Mouse (Mus musculus) neural tube, embryonic 12.5 days (tissue): ENCODE results near the gene Amph. TPM values are rescaled to one million over a fixed set of nuclear protein-coding genes. Genes with fewer than 3 reads are reported as not detected.
"Not testable (repeated sequence)": the region's sequence is repeated elsewhere in the genome, so short reads cannot be mapped to it uniquely, and the experiment has no call there.

Source experiments
- ATAC-seq: fragments of 200-750 bp; cut with Nextera tagmentation; 2 replicates; pipeline ENCODE4 v1.8.0; 2017; ENCODE audit warnings: low read depth, mild to moderate bottlenecking, moderate TSS enrichment, moderate library complexity; ENCODE audit not compliant: low FRiP score
- H3K27ac ChIP-seq: fragments of 300-500 bp; sonication (generic); 2 replicates; pipeline ENCODE4 v1.5.1; 2016
- H3K27me3 ChIP-seq: fragments of 300-500 bp; sonication (generic); replicated peaks from 2 replicates; pipeline ENCODE4 v1.6.1; 2016; ENCODE audit warnings: mild to moderate bottlenecking
- H3K36me3 ChIP-seq: fragments of 300-500 bp; sonication (generic); 2 replicates; pipeline ENCODE4 v1.6.1; 2016; ENCODE audit warnings: mild to moderate bottlenecking
- H3K4me1 ChIP-seq: fragments of 300-500 bp; sonication (generic); 2 replicates; pipeline ENCODE4 v1.6.1; 2016
- H3K4me2 ChIP-seq: fragments of 300-500 bp; sonication (generic); replicated peaks from 2 replicates; pipeline ENCODE4 v1.6.1; 2016; ENCODE audit warnings: mild to moderate bottlenecking
- H3K4me3 ChIP-seq: fragments of 300-500 bp; sonication (generic); 2 replicates; pipeline ENCODE4 v1.5.1; 2016
- H3K9ac ChIP-seq: fragments of 300-500 bp; sonication (generic); 2 replicates; pipeline ENCODE4 v1.6.1; 2016; ENCODE audit warnings: mild to moderate bottlenecking
- H3K9me3 ChIP-seq: fragments of 300-500 bp; sonication (generic); 2 replicates; pipeline ENCODE4 v1.6.1; 2016; ENCODE audit warnings: mild to moderate bottlenecking
- WGBS: fragments of 180-500 bp; shearing (Covaris S2); methylation state at CpG from one replicate; pipeline ENCODE4 v1.1.7; 2016; 5-methylcytosine and 5-hydroxymethylcytosine counted together
- polyA plus RNA-seq: library from polyadenylated mRNA; unstranded; fragments of >200 nt; fragmentation: Nextera tagmentation; extraction: Ambion mirVana; gene quantifications from 2 replicates; pipeline ENCODE4 v1.2.1, GENCODE M21; 2016

Gene Amph
- polyA plus RNA-seq, 1 experiment from 2014 or later: 20.5 TPM

DNA sequence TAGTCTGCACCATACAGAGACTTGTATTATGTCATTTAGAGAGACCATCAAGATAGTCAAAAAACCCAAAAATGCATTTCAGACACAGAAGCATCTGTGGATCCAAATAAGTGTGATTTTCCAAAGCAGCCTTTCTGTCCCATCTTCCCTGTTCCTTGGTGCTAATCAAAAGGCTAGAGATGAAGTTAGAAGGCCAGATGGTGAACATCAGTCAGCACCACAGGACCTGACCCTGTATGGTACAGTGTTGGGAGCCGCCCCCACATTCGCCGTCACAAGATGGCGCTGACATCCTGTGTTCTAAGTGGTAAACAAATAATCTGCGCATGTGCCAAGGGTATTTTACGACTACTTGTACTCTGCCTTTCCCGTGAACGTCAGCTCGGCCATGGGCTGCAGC lies 166.8 kb downstream of the Amph start:
- not testable (repeated sequence) for H3K9me3 ChIP-seq, H3K36me3 ChIP-seq, H3K27ac ChIP-seq, H3K4me2 ChIP-seq, ATAC-seq, H3K9ac ChIP-seq, H3K27me3 ChIP-seq, H3K4me3 ChIP-seq, H3K4me1 ChIP-seq
- WGBS: 87% methylated on average over 9 of the region's 9 CpGs

DNA sequence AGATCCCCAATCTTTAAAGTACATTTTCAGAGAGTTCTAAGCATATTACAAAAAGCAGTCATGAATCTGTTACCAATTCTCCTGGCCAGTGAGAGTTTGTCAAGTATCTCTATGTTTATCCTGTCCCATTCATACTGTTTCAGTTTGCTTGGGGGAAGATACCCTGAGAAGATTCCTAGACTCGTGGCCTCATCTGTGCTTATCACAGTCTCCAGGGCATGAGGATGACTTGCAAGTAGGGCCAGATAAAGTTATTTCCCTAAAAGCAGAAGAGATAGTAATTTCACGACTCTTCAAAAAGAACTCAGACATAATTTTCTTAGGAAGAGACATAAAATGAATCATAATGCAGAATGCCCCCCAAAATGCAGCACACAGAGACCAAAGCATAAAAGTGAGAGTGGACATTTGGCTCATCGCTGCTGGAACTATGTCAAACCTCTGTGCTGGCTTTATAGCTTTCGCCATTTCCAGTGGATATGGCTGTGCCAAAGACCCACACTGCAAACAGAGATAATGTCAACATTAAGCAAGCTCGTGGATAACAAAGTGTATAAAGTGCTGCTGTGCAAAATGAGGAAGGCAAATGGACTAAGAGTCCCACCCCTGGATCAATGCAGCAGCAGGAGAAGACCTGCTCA lies 179.0 kb downstream of the Amph start:
- no peak for ATAC-seq
- WGBS: 82% methylated on average over 5 of the region's 5 CpGs
- H3K9ac ChIP-seq: no peak overlapping the region

DNA sequence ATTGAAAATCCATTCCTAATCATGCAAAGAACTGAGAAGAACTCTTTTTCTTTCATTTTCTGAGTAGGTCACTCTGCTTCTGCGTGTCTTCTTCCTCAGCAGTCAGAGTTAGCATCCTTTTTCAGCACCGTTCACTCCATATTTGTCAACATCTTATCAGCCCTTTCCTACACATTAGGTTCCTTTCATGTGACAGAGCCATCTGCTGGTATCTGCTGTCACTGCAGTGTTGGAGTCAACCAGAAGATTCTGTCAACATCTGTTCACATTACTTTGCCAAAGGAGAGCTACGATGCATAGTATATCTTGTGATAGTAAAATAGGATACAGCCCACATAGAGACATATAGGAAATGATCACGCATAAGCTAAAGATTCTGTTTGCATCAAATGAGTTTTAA lies 185.8 kb downstream of the Amph start:
- Histone ChIP-seq H3K9me3 (no peaks in the 10 kb centered on the region), H3K4me2 (no peak overlapping the region), H3K4me1 (no peaks in the 10 kb centered on the region), H3K27me3 (no peaks in the 10 kb centered on the region), H3K36me3 (no peaks in the 10 kb centered on the region), H3K9ac (no peak overlapping the region), H3K27ac (no peak overlapping the region), H3K4me3 (no peak overlapping the region)
- WGBS: 54% methylated on average over 4 of the region's 4 CpGs
- no peak for ATAC-seq

More for the DNA sequence above, 179.0 kb downstream of the Amph start:
- no peaks in the 10 kb centered on the region for H3K36me3 ChIP-seq
- no peak overlapping the region for H3K27ac ChIP-seq
- H3K4me1 ChIP-seq: no peaks in the 10 kb centered on the region
- no peaks in the 10 kb centered on the region for H3K27me3 ChIP-seq
- H3K4me2 ChIP-seq: no peak overlapping the region
- H3K9me3 ChIP-seq: no peaks in the 10 kb centered on the region
- H3K4me3 ChIP-seq: no peak overlapping the region

DNA sequence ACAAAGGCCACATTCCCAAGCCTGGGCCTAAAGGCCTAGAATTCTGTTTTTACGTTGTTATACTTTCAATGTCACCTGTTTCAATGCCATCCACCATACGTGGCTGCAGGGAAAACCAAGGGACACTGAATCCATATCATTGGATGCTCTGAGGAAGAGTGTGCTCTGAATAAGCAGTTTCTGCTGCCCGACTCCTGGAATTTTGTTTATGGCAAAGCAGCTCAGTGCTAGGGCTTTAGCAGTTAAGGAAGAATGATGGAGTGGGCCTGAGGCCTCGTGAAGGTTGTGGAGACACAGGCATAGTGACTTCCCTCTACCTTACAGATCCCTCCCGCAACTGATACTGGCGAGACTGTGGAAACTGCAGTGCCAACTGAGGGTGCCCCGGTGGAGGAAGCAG lies 189.2 kb downstream of the Amph start:
- ATAC-seq: no peak
- Histone ChIP-seq H3K4me3 (no peak overlapping the region), H3K27ac (no peak overlapping the region), H3K9ac (no peak overlapping the region), H3K4me2 (no peak overlapping the region), H3K4me1 (no peaks in the 10 kb centered on the region), H3K36me3 (no peaks in the 10 kb centered on the region), H3K27me3 (no peaks in the 10 kb centered on the region), H3K9me3 (no peaks in the 10 kb centered on the region)
- 76% methylated on average over 7 of the region's 7 CpGs for WGBS

DNA sequence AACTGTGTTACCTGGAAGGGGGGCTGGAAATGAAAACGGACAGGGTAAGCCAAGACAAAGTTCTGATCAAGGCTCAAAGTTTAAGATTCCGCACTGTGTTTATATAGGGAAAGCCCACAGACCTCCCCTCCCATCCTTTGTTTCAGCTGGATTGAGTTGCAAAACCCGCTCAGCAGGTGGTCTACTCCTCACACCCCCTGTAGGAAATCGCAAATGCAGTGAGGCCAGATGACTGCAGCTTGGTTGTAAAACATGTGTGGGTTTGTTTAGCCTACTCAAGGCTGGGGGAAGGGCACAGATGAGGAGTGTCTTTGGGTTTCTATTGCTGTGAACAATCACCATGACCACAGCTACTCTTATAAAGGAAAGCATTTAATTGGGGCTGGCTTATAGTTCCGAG lies 189.9 kb downstream of the Amph start:
- Histone ChIP-seq H3K9me3 (no peaks in the 10 kb centered on the region), H3K4me1 (no peaks in the 10 kb centered on the region), H3K9ac (no peak overlapping the region), H3K4me3 (no peak overlapping the region), H3K27ac (no peak overlapping the region), H3K4me2 (no peak overlapping the region), H3K36me3 (no peaks in the 10 kb centered on the region), H3K27me3 (no peaks in the 10 kb centered on the region)
- WGBS: 26% methylated on average over 5 of the region's 5 CpGs
- ATAC-seq: peak; percentile 65

DNA sequence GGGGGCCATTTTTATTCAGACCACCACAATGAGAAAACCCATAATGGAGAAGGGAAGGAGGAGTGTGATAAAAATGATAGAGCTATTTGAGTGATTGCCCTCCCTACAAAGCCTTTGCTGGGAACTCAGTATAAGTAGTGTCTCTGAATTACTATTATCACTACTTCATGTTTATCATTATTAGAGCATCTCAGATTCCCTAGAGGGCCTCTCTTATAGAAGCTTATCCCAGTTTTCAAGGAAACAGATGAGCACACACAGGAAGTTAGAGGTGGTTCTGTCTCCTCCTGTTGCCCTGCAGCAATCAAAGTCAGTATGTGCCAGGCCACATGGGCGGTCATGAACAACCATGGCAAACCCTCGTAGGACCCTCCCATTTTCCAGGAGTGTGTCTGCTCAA lies 190.5 kb downstream of the Amph start:
- Histone ChIP-seq H3K36me3 (no peaks in the 10 kb centered on the region), H3K27me3 (no peaks in the 10 kb centered on the region), H3K9me3 (no peaks in the 10 kb centered on the region), H3K4me2 (no peak overlapping the region), H3K4me3 (no peak overlapping the region), H3K9ac (no peak overlapping the region), H3K27ac (no peak overlapping the region), H3K4me1 (no peaks in the 10 kb centered on the region)
- 92% methylated on average over 2 of the region's 2 CpGs for WGBS
- 0 out of 2 replicates have a peak, but pooled peaks have one; percentile 4 for ATAC-seq

DNA sequence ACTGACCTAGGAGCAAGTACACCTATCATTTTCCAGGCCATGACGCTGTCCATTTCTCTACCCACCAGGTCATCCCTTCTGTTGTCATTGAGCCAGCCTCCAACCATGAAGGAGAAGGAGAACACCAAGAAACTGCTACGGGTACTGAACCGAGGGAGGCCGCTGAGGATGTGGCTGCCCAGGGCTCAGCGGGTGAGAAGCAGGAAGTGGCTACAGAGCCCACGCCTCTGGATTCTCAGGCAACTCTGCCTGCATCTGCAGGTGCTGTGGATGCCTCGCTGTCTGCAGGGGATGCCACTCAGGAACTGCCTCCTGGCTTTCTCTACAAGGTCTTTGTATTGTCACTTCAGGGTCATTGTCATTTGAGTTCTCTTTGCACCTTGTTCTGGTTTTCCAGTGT lies 191.1 kb downstream of the Amph start:
- no peaks in the 10 kb centered on the region for H3K4me1 ChIP-seq
- 88% methylated on average over 7 of the region's 7 CpGs for WGBS
- no peak for ATAC-seq
- H3K4me3 ChIP-seq: no peak overlapping the region
- H3K4me2 ChIP-seq: no peak overlapping the region
- H3K9me3 ChIP-seq: no peaks in the 10 kb centered on the region
- H3K27me3 ChIP-seq: no peaks in the 10 kb centered on the region
- no peaks in the 10 kb centered on the region for H3K36me3 ChIP-seq
- no peak overlapping the region for H3K9ac ChIP-seq
- H3K27ac ChIP-seq: no peak overlapping the region

DNA sequence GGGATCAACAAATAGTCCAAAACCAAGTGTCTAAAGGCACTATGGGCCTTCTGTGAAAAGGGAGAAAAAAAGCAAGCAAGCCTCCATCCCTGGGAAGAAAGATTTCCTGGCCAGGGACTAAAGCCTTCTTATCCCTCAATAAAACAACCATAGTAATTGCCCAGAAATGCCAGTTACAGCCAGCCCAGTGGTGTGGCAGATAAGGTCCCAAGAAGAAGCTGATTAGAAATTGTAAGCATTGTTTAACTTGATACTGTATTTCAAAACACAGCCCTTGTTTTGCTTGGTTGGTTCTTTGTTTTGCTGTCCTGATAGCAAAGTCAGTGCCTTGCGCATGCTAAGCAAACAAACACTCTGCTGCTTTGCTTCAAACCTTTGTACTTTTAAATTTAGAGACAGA lies 191.8 kb downstream of the Amph start:
- Histone ChIP-seq H3K4me3 (no peak overlapping the region), H3K9ac (no peak overlapping the region), H3K27me3 (no peaks in the 10 kb centered on the region), H3K9me3 (no peaks in the 10 kb centered on the region), H3K36me3 (no peaks in the 10 kb centered on the region), H3K4me1 (no peaks in the 10 kb centered on the region), H3K4me2 (no peak overlapping the region), H3K27ac (no peak overlapping the region)
- no peak for ATAC-seq
- WGBS: 82% methylated on average over 1 of the region's 1 CpGs

DNA sequence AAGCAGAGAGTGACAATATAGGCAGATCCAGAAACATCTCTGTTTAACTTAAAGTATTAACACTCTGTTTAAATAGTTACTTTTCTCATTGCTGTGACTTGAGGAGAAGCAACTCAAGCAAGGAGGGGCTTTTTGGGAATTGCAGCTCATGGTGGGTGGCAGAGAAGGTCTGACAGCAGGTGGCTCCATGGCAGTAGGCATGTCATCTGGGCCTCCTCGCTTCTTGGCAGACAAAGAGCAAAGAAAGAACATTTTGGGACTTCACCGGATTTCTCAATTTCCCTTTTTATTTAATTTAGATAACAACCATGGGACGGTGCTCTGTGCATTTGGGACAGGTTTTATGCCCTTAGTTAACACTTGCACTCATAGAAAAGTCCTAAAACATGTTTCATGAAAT lies 195.8 kb downstream of the Amph start:
- Histone ChIP-seq H3K4me3 (no peak overlapping the region), H3K4me2 (no peak overlapping the region), H3K4me1 (no peaks in the 10 kb centered on the region), H3K27ac (no peak overlapping the region), H3K9me3 (no peaks in the 10 kb centered on the region), H3K36me3 (no peaks in the 10 kb centered on the region), H3K27me3 (no peaks in the 10 kb centered on the region), H3K9ac (no peak overlapping the region)
- WGBS: 82% methylated on average over 3 of the region's 3 CpGs
- ATAC-seq: no peak

DNA sequence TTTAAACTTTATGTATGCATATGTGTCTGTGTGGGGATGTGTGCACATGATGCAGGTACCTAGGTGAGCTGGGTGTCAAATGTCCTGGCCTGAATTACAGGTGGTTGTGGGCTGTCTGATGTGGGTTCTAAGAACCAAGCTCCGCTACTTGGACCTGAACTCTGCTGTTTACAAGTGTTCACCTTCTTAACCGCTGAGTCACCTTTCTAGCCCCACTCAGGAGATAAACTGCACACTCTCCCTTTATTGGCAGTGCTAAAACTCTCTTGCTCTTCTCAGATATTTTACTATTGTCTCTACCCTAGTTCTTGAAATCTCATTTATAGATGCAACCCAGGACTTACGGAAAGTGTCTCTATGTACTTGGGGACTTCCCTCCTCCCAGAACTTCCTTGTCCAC lies 199.5 kb downstream of the Amph start:
- ATAC-seq: no peak
- no peaks in the 10 kb centered on the region for H3K9me3 ChIP-seq
- H3K36me3 ChIP-seq: no peaks in the 10 kb centered on the region
- no peak overlapping the region for H3K9ac ChIP-seq
- H3K4me3 ChIP-seq: no peak overlapping the region
- no peaks in the 10 kb centered on the region for H3K4me1 ChIP-seq
- H3K4me2 ChIP-seq: no peak overlapping the region
- no peaks in the 10 kb centered on the region for H3K27me3 ChIP-seq
- H3K27ac ChIP-seq: no peak overlapping the region
- 91% methylated on average over 3 of the region's 3 CpGs for WGBS

DNA sequence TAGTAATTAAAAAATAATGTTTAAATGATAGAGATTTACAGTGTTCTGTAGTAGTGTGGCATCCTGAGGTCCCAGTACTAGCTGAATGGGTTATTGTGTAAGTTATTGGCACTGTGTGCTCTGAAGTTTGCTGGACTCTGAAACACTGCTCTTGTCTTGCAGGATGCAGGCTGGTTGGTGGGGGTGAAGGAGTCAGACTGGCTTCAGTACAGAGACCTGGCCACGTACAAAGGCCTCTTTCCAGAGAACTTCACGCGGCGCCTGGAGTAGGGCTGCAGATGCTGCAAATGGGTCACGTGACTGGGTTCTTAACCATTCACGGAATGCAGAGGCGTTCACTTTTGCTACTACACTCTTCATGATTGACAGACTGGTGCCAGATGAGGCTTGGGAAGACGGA lies 201.6 kb downstream of the Amph start:
- no peaks in the 10 kb centered on the region for H3K36me3 ChIP-seq
- no peak overlapping the region for H3K4me2 ChIP-seq
- no peaks in the 10 kb centered on the region for H3K9me3 ChIP-seq
- no peak overlapping the region for H3K9ac ChIP-seq
- H3K4me1 ChIP-seq: no peaks in the 10 kb centered on the region
- no peak overlapping the region for H3K4me3 ChIP-seq
- ATAC-seq: no peak; the same call in 1 of the 2 replicates
- H3K27ac ChIP-seq: no peak overlapping the region
- H3K27me3 ChIP-seq: no peaks in the 10 kb centered on the region
- WGBS: 83% methylated on average over 8 of the region's 8 CpGs

DNA sequence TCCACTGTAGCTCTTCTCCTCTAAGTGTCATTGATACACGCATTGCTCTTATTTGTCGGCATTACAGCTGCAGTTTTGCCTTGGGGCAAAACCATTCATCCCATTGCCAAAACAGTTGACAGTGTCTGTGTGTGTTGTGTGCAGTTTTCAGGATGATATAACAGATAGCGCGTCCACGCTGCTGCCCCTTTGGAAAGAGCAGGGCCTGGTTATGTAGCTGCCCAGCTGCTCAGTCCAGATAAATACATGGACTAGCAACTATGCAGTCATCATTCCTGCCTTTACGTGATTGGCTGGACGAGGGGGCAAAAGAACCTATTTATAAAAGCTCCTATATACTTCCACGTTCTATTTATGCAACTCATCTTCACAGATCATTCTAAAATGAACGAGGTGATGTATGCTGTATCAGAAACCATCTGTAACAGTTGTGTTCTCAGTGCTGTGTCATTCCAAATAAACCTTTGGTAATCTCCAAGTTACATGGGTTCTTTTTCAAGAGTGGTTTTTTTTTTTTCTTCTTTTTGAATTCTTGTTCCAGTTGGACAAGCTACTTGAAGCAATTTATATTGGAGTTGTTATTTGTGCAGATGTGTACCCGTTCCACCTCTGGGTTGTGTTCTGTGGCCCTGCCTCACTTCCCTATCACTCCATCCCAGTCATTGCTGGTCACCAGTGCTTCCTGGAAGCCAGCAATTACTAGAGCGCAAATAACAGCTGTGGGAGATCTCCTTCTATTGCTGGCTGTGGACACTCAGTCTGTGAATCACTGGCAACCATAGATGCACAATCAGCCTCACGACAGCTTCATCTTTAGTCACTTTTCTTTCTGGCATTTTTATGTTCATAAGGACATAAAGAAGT lies 202.7 kb downstream of the Amph start:
- H3K27ac ChIP-seq: no peak overlapping the region
- WGBS: 89% methylated on average over 12 of the region's 12 CpGs
- H3K9me3 ChIP-seq: no peaks in the 10 kb centered on the region
- H3K9ac ChIP-seq: no peak overlapping the region
- ATAC-seq: no peak
- no peaks in the 10 kb centered on the region for H3K4me1 ChIP-seq
- H3K4me3 ChIP-seq: no peak overlapping the region
- H3K4me2 ChIP-seq: no peak overlapping the region
- H3K36me3 ChIP-seq: no peaks in the 10 kb centered on the region
- no peaks in the 10 kb centered on the region for H3K27me3 ChIP-seq

DNA sequence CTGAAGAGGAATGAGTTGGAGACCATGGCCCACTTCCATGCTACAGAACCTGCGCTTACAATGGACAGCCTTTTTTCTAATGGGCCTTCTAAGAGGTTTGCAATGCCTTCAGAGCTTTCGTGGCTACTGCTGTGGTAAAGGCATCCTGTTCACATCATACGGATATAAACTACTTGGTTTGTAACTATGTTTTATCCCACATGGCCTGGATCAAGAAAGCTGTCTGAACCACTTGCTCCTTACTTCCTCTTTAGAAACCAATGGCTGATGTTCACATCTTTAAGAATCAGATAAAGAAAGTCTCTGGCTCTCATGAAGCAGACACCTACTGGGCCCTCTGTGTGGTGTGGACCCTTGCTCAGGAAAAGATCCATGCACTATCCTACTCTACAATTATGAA lies 204.1 kb downstream of the Amph start:
- no peak overlapping the region for H3K27ac ChIP-seq
- no peaks in the 10 kb centered on the region for H3K4me1 ChIP-seq
- no peaks in the 10 kb centered on the region for H3K9me3 ChIP-seq
- H3K9ac ChIP-seq: no peak overlapping the region
- no peaks in the 10 kb centered on the region for H3K27me3 ChIP-seq
- no peak overlapping the region for H3K4me3 ChIP-seq
- no peak for ATAC-seq
- H3K36me3 ChIP-seq: no peaks in the 10 kb centered on the region
- no peak overlapping the region for H3K4me2 ChIP-seq
- WGBS: 90% methylated on average over 3 of the region's 3 CpGs
